Mouse (Mus musculus) hindlimb bud, embryonic 11.5 days (tissue): Measurements from ENCODE around the gene Zbtb46.
A peak's percentile ranks its signal among the peaks of the same experiment; 100 is the strongest.

ENCODE experiments used
- DNase-seq: peaks from one replicate; pipeline ENCODE4 v3.0.0-alpha.2; 2012; ENCODE audit warnings: low read depth, low spot score; ENCODE audit errors: extremely low spot score

Gene Zbtb46

DNA sequence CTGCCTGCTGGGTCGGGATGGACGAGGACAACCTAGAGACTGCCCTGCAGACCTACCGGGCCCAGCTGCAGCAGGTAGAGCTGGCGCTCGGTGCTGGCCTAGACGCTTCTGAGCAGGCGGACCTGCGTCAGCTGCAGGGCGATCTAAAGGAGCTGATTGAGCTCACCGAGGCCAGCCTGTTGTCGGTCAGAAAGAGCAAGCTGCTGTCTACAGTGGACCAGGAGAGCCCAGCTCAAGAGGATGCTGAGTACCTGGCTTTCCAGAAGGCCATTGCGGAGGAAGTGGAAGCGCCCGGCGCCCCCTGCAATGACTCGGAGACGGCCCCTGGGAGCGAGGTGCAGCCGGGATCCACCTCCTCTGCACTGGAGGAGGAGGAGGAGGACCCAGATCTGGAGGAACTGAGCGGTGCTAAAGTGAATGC is 93.6 kb downstream of the Zbtb46 start:
- DNase-seq = no peak

DNA sequence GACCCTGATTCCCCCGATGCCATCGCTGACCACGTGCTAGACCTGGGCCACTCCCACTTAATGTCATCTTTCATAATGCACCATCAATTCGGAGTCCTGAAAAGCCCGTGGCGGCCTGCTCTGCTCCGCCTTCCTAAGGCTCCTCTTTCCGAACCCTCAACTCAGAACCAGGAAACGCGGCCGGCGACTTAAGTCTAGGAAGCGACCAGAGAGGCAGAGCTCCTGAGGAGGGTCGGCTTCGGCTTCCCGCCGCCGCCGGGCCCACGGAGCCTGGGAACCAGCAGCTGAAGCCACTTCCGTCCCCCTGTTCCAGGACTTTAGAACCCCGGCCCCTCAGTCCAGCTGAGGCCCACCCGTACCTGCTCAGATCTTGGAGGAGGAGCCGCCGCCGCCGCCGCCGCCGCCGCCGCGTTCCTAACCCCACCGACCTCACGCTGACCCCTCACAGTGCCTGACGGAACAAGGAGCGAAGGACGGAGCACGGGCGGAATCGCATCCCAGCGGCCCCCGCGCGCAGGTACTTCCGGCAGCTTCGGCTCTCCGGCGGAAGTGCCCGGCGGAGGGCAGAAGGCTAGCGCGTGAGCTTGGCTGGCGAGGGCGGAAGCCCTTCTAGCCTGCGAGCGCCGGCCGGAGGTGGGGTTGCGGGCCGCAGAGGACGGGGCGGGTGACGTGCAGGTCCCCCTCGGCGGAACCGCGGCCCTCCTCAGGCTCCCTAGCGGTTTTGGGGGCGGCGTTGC is 94.2 kb downstream of the Zbtb46 start, which contains the start of the genes Zgpat and Arfrp1:
Gene Zgpat (plus strand): TSS at position 69 of the 737 bp plus-strand sequence.
Gene Arfrp1 (minus strand): TSS at position 545 of the 737 bp plus-strand sequence.
- peak; percentile 39 for DNase-seq

DNA sequence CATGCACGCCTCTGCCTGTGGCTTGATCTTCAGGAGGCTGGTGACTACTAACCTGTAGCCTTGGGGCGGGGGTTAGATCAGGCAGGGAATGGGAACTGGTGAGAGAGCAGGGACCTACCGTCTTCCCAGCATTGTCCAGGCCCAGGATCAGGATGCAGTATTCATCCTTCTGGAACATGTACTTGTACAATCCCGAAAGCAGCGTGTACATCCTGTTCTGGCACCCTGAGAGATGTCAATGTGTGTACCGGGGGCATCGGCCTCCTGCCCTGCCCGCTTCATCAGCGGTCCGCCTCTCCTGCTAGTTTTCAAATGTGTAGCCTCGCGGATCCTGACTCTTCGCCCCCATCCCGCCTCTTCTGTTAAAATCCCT is 94.8 kb downstream of the Zbtb46 start:
- no peak for DNase-seq

DNA sequence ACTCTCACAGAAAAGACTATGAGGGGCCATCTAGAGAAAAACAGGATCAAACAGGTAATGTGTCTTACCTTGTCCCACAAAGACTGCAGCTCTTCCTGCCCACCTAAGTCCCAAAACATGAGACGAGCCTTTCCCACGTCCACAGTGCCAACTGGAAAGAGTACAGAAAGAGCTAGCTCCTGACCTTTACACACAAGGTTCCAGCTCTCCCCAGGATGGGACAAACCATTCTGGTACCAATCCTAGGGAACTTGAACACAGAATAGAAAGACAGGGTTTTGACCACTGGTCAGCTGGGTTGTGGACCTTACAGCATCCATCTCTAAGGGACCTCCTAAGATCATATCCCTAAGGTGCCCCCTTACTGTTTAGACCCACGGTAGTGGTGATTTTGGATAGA is 95.3 kb downstream of the Zbtb46 start:
- no peak for DNase-seq

DNA sequence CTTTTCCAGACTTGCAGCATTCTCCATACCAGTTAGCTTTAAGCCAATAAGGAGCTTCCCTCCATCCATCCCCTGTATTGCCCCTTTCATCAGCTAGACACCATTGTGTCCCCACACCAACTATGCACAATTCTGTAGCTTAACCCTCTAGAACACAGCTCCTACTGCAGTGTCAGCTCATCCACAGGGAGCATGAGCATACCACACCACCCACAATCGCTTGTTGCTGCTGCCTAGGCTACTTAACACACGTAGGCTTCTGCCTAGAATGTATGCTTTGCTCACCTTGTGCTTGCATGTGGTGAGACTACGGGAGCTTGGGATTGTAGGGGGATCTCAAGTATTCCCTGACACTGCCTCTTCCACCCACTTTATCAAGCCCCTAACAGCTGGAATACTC is 102.4 kb downstream of the Zbtb46 start:
- no peak for DNase-seq

DNA sequence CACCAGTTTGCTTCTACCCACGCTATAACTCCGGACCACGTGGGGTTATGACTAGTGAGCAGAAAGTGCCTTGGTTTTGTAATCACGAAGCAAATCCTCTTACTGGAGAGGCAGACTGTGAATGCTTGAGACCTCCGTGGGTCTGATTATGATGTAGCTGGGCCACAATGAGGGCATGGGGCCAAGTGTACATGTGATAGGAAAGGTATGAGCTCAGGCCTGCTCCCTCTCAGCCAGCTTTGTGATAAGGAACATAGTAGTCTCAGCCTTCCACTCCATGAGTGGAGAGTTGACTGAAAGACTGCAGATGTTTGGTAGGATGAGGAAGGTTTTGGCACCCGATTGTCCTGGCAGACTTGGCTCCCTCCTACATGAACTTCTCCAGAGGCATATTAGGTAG is 116.5 kb downstream of the Zbtb46 start:
- no peak for DNase-seq

DNA sequence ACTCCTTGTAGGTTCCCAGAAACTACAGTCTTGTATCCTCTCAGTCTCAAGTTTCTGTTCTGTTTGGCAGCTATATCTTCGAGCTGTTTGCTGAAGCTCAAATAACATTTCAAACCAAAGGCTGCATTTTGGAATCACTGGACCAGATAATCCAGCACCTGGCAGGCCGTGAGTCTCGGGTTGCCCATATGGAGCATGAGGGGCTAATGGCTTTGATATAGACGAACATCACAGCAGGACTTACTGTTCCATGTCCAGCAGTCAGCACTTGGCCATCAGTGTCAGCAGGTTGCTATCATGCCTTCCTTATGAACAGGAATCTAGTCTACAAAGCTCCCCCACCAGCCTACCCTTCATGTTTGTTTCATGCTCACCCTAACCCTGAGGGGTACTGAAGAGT is 118.8 kb downstream of the Zbtb46 start:
- DNase-seq = no peak
